Mouse (Mus musculus) left cerebral cortex, adult 2 months (tissue): ENCODE results near the gene Rundc3a. TPM values are rescaled to one million over a fixed set of nuclear protein-coding genes. Genes with fewer than 3 reads are reported as not detected.

Experiments used
- DNase-seq, 2 experiments: peaks; one replicate each; pipeline ENCODE4 v3.0.0; 2021 to 2022; ENCODE audit warnings: low spot score in 2 of 2, mixed read lengths in 1 of 2; ENCODE audit errors: extremely low spot score in 1 of 2
- H3K27ac ChIP-seq: fragments of 200-600 bp; 2 replicates; pipeline ENCODE4 v1.8.1; 2022
- H3K4me3 ChIP-seq: fragments of 200-600 bp; 2 replicates; pipeline ENCODE4 v1.8.1; 2022
- CTCF ChIP-seq: fragments of 200-600 bp; IDR thresholded peaks from 2 replicates; pipeline ENCODE4 v1.8.1; 2022; ENCODE audit warnings: antibody characterized with exemption, mild to moderate bottlenecking, moderate library complexity
- intact Hi-C: fragments of 180-260 bp; cut with DNase I; formaldehyde crosslinking; loops from one replicate; pipeline ENCODE4 v1.15.1; 2025
- total RNA-seq, 2 experiments: library from RNA; stranded (reverse); gene quantifications; 2 replicates each; pipeline ENCODE4 v1.2.3; 2021

The Rundc3a gene
- total RNA-seq, 2 experiments from 2014 or later, result 505 to 522 TPM

DNA sequence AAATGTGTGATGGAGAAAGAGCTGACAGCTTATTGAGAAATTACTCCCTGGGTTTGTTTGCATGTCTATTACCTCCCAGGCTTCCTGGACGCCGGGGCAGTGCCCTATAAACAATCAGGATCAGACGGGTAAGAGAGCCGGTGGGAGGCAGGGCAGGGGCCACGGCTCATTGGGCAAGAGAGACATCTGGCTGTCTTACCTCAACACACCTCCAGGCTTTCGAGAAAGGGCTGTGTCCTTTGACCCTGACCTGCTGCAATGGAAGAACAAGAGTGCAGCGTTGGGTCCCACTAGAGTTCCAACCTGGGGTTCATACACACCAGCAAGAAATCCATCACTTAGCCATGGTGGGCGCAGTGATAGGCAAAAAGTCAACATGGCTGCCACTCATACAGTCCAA, 28.4 kb downstream of the Rundc3a start:
- Histone ChIP-seq H3K27ac (no peak overlapping the region), H3K4me3 (no peak overlapping the region)
- intact Hi-C loops, result no loop called here
- no peak for DNase-seq
- no peak for TF ChIP-seq CTCF

DNA sequence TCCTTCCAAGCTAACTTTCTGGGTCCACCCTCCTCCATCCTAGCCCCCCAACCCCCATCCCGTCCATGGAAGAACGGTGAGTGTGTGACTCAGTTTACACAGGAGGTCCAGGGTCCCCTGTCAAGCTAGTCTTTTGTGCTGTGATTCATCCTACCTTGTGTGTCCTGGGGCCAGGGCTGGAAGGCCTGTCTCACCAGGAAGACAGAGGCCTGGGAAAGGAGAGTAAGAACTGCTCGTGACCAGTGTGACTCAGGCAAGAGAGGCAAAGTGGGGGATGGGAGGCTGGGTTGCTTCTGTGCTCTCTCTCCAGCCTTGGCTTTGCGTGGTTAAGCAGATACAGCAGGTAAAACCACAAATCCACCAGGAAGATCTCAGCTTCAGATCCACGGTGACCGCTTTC, 31.5 kb downstream of the Rundc3a start:
- no peak for TF ChIP-seq CTCF
- no peak for DNase-seq
- intact Hi-C loops, result no loop called here
- Histone ChIP-seq H3K27ac (no peak overlapping the region), H3K4me3 (no peak overlapping the region)

DNA sequence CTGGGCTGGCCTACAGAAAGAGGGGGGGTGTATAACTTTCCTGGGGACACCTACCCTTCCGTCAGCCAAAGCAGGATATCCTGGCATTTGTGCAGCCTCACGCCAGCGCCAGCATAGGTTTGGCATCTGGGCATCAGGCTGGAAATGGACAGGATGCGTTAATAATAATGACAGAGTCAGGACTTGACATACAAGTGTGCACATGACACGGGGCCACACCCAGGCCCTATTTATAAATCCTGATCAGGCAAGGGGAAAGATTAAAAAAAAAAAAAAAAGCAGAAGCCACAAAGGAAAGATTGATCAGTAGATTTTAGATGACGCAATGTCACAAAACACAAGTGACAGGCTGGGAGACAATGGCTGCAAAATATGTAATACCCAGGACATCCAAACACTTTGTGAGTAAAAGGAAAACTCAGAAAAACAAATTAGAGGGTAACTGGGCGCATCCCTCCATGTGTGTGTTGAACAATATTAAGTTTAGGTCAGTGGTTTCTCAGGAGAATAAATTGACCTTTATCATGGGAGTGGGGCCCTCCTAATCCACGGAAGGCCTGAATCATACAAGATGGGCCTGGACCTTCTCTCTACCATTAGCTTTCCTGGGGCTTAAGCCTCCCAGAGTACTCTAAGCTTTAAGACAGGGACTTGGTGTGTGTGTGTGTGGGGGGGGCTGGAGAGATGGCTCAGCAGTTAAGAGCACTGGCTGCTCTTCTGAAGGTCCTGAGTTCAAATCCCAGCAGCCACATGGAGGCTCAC, 32.5 kb downstream of the Rundc3a start:
- H3K4me3 ChIP-seq, result no peak overlapping the region
- TF ChIP-seq CTCF, result no peak
- no peak for DNase-seq
- no peak overlapping the region for H3K27ac ChIP-seq
- intact Hi-C loops, result no loop called here

DNA sequence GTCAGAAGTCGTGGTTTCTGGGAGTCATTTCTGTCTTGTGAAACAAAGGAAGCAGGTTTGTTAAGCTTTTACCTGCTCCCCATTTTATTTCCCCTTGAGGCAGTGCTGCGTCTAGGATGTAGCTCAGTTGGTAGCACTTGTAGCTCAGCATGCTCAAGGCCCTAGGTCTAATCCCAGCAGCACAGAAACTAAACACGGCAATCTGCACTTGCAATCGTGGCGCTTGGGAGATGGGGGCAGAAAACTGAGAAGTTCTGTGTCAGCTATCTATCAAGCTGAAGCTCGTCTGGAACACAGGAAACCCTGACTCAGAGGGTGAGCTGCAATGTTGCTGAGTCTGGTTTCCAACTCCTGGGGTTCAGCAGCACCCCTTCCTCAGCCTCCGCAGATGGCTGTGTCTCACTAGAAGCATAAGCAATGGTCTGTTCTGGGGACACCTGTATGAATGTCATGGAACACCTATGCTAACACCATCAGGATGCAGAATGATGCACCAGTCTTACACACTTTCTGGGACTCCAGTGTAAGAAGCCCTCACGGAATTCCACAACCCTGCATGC, 35.9 kb downstream of the Rundc3a start:
- Histone ChIP-seq H3K4me3 (peak overlapping the region; percentile 67), H3K27ac (no peak overlapping the region)
- no peak for TF ChIP-seq CTCF
- DNase-seq, result no peak
- intact Hi-C loops, result no loop called here

DNA sequence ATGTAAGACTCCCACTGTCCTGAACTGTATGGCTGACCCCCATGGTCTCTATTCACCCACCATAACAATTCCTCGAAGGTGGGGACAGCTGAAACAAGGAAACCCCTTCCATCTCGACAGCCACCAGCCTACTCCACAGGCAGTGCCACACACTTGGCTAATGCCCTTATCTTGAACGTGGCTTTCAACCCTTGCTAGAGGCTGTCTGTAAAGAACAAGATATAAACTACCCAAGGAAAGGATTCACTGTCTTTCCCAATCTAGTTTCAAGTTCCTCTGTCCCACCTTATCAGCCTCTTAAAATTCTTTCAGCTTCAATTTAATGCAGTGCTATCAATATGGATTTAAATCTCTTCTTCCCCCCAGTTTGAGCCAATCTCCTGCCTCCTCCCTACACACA, 36.3 kb downstream of the Rundc3a start:
- no peak for TF ChIP-seq CTCF

DNA sequence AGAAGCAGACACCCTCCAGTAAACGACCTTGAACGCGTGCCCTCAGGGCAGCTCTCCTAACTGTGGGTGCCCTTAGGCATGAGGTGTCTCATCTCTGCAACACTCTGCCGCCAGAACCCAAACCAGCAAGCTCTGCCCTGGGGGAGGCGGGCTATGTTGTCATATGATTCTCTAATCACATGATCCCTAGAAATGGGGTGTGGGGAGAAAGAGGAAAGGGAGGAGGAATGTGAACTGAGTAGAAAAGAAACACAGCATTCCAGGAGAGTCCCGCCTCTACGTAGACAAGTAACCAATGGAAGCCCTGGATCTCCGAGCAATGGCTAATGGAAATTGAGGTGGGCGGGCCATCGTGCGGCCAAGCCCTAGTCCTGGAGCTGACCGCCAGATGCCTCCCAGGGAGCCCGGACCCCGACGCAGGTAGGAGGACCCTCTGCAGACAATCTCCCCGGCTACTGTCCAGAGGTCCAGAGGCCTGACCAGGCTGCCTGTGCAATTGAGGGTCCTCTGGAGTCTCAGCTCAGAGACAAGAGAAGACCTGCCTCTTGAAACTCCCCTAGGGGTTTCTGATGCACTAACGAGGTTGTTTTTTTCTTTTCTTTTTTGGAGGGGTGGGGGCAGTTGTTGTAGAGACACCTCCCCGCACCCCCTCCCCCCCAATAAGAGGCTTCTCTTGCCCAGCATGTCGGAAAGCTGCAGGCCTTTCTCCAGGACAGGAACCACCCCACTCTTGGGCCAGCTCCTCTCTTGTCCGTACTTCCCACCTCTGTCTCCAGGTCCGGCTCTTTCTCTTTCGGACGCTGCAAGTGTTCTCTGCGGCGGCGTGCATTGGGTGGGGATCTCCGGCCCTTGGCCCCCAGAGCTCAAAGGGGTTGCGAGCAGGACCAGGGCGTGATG, 37.2 kb downstream of the Rundc3a start, which contains the start of gene Grn:
Grn (plus strand) TSS at position 195 of the 897 bp plus-strand sequence.
- Histone ChIP-seq H3K27ac (peak within 1 kb of the TSS; percentile 92), H3K4me3 (peak within 1 kb of the TSS; percentile 67)
- no peak for TF ChIP-seq CTCF
- intact Hi-C loops, result loop anchor here (1.0 to 10.0 kb wide), 4 partner anchors 20 to 236 kb away; no protein-coding TSS in a partner anchor
- DNase-seq, result peak; percentile 81 to 89

More for the DNA sequence above, 36.3 kb downstream of the Rundc3a start:
- H3K4me3 ChIP-seq, result peak overlapping the region; percentile 67
- no peak overlapping the region; the same call in 1 of the 2 replicates for H3K27ac ChIP-seq
- DNase-seq, result no peak
- intact Hi-C loops, result no loop called here

DNA sequence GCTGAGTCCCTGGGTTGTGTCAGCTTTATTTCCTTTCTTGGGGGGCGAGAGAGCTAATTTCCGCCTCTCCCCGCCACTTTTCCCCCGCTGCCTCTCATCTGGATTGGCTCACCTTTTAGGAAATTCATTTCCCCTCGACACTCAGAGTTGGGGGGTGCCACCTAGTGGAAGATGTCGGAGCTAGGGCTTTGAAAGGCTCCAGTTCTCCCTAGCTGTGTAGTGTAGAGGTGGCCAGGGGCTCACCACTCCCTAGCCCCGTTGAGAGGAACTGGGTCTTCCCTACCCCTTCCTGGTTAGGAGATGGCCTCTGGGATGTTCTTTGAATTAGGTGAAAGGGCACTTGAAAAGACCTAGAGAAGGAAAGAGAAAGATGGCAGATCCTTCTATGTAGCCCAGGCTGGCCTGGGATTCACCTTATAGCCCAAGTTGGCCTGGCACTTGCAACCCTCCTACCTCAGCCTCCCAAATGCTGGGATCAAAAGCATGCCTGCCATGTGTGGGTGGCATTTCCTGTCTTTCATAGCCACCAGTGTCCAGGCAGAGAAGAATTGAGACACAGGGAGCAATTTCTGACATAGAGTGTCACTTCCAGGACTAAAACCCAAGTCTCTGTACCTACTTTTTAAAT, 37.9 kb downstream of the Rundc3a start:
- DNase-seq, result peak; percentile 77 to 80
- intact Hi-C loops, result loop anchor here (2.0 to 10.0 kb wide), 2 partner anchors 20 to 236 kb away; no protein-coding TSS in a partner anchor
- peak; percentile 79 for TF ChIP-seq CTCF
- Histone ChIP-seq H3K4me3 (peak overlapping the region; percentile 67), H3K27ac (peak overlapping the region; percentile 92)

DNA sequence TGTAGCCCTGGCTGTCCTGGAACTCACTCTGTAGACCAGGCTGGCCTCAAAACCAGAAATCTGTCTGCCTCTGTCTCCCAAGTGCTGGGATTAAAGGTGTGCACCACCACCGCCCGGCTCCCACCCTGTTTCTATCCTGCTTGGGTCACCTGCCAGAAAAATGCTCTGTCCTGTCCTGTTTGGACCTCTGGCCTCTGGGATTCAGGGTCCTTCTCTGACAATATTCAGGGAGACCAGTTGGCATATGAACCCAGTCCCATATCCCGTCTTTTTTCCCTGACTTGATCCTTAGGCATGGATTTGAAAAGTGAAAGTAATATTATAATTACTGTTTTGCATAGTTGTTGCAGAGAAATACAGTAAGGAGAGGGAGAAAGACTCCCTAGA, 38.5 kb downstream of the Rundc3a start:
- H3K4me3 ChIP-seq, result no peak overlapping the region

DNA sequence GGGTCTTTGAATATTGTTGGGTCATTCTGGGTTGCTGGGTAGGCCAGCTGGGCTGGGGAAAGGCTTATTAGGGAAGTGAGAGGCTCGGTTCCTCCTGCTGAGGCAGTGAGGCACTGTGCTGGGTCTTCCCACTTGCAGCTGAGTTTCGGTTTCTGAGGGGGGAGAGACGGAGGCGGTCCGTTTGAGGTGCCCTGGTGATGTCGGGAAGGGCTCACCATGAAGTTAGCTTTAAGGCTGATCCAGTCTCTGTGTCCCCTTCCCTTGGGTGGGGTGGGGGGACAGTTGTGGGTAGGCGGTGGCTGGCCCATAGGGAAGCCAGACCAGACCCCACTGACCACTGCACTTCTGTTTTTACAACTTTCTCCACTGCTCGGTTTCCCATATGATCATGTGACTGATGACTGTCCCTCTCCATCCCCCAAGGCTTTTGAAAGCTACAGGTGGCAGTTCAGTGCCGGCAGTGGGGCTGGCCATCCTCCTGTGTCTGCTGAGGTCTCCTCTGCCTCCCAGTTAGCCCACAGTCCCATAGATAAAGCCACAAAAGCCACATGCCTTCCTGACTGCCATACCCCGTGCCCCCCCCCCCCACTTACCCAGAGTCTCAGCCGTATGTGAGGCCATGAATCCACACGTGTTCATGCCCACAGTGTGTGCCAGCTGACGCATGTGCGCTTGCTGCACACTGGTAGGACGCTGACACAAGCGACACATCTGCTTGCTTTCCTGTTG, 39.1 kb downstream of the Rundc3a start:
- no peak overlapping the region for H3K4me3 ChIP-seq
- intact Hi-C loops, result loop anchor here (10.0 kb wide), 1 partner anchor 237 kb away; no protein-coding TSS in a partner anchor
- TF ChIP-seq CTCF, result no peak
- DNase-seq, result no peak
- no peak overlapping the region; the same call in 1 of the 2 replicates for H3K27ac ChIP-seq

More for the DNA sequence above, 38.5 kb downstream of the Rundc3a start:
- no peak for DNase-seq
- no peak overlapping the region for H3K27ac ChIP-seq
- no peak for TF ChIP-seq CTCF
- intact Hi-C loops, result loop anchor here (2.0 to 10.0 kb wide), 2 partner anchors 21 to 237 kb away; no protein-coding TSS in a partner anchor

DNA sequence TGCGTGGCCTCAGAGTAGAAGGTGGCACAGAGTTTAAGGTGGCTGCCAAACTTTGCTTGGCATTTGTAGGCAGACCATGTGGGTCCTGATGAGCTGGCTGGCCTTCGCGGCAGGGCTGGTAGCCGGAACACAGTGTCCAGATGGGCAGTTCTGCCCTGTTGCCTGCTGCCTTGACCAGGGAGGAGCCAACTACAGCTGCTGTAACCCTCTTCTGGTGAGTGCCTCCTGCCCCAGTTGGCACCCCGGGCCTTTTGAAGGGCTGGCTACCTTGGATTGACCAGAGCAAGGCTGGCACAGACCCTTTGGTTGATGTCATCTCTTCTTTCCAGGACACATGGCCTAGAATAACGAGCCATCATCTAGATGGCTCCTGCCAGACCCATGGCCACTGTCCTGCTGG, 39.7 kb downstream of the Rundc3a start:
- no peak for DNase-seq
- intact Hi-C loops, result loop anchor here (10.0 kb wide), 1 partner anchor 238 kb away; no protein-coding TSS in a partner anchor
- Histone ChIP-seq H3K4me3 (no peak overlapping the region), H3K27ac (peak overlapping the region; percentile 13; the same call in 1 of the 2 replicates)
- no peak for TF ChIP-seq CTCF

DNA sequence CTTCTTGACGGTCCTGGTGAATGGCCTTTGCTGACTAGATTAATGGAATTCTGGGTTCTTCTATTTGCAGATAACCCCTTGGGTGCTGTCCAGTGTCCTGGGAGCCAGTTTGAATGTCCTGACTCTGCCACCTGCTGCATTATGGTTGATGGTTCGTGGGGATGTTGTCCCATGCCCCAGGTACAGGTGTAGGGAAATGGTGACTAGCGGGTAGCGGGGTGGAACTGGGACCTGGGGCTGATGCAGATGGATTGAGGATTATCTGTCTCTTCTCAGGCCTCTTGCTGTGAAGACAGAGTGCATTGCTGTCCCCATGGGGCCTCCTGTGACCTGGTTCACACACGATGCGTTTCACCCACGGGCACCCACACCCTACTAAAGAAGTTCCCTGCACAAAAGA, 40.7 kb downstream of the Rundc3a start:
- H3K27ac ChIP-seq, result no peak overlapping the region
- intact Hi-C loops, result loop anchor here (10.0 kb wide), 1 partner anchor 239 kb away; no protein-coding TSS in a partner anchor
- no peak overlapping the region for H3K4me3 ChIP-seq
- no peak for DNase-seq
- TF ChIP-seq CTCF, result no peak
